In the genomic region with DNA sequence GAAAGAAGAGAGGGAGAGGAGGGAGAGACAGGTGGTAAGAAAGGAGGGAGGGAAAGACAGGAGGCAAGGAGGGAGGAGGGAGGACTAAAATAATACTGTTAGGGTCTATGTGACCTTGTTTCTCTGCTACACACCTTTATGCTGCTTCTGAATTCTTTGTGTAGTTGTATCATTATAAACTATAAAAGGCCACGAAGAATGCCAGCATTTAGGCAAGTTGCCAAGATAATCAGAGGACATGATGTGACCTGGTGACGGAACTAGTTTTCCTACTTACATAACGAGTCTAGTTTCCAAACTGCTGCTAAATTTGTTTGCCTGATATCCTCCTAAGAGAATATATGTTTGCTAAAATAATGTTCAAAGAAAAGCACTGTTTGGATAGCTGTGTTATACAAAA, we compare ENCODE assay signal across 21 mouse cellular contexts.
DNase-seq lines count a peak whose midpoint lies in the region; ATAC-seq lines count a peak whose summit lies in the region.
"Had no signal": no experiment of that assay in that cellular context is flagged by ENCODE, and none has a peak within 500 bp of the region (broad histone marks: within the 10 kb centered on the region; RNA-seq: fewer than 3 reads in every experiment).

No protein-coding gene starts in this region.

- 54% methylated on average over 3 of the region's 3 CpGs for WGBS in embryonic facial prominence, embryonic 14.5 days
- WGBS in embryonic facial prominence, embryonic 10.5 days, result 83% methylated on average over 3 of the region's 3 CpGs

- no peak overlapping the region for H3K4me2 ChIP-seq in embryonic facial prominence, embryonic 14.5 days (ENCODE audit: low read depth, low read length)
- H3K4me2 ChIP-seq: embryonic facial prominence, embryonic 12.5 days; forebrain, embryonic 12.5 days; hindbrain, embryonic 12.5 days had no signal

- H3K4me3 ChIP-seq in embryonic facial prominence, embryonic 14.5 days (ENCODE audit: low read depth, low read length), result no peak overlapping the region
- no peak overlapping the region for H3K4me3 ChIP-seq in embryonic facial prominence, embryonic 10.5 days
- H3K4me3 ChIP-seq: embryonic facial prominence, embryonic 12.5 days; forebrain, embryonic 12.5 days; heart, embryonic 10.5 days; hindbrain, embryonic 12.5 days had no signal

- no peak overlapping the region for H3K27ac ChIP-seq in embryonic facial prominence, embryonic 14.5 days (replicated peaks; ENCODE audit: low read depth, low read length)
- no peak overlapping the region for H3K27ac ChIP-seq in embryonic facial prominence, embryonic 10.5 days (replicated peaks)
- H3K27ac ChIP-seq: embryonic facial prominence, embryonic 12.5 days; forebrain, embryonic 12.5 days; heart, embryonic 10.5 days; hindbrain, embryonic 12.5 days; hindbrain, postnatal 0 days had no signal

- no peak overlapping the region for H3K9ac ChIP-seq in embryonic facial prominence, embryonic 14.5 days (ENCODE audit: low read depth, low read length)
- H3K9ac ChIP-seq: embryonic facial prominence, embryonic 12.5 days; forebrain, embryonic 12.5 days; hindbrain, embryonic 12.5 days had no signal

- H3K4me1 ChIP-seq in embryonic facial prominence, embryonic 14.5 days (ENCODE audit: control insufficient read depth, insufficient read depth, low read length), result no peaks in the 10 kb centered on the region
- no peaks in the 10 kb centered on the region for H3K4me1 ChIP-seq in embryonic facial prominence, embryonic 10.5 days
- H3K4me1 ChIP-seq: embryonic facial prominence, embryonic 12.5 days; forebrain, embryonic 12.5 days; heart, embryonic 10.5 days; hindbrain, embryonic 12.5 days had no signal

- DNase-seq in adrenal gland, adult (ENCODE audit: inconsistent age in 2 of 2, low spot score in 1 of 2), result peak; percentile 33 to 71
- DNase-seq in adrenal gland, adult 8-10 months, result no peak
- peak; percentile 48 for DNase-seq in embryonic facial prominence, embryonic 14.5 days (ENCODE audit: low spot score)
- no peak for DNase-seq in embryonic facial prominence, embryonic 10.5 days (ENCODE audit: low spot score)
- DNase-seq in urinary bladder, postnatal 25 days (ENCODE audit: low spot score), result peak; percentile 4
- no peak for DNase-seq in urinary bladder, adult 18-20 months (ENCODE audit: low spot score in 2 of 2)
- no peak for DNase-seq in spleen, postnatal 4 days (ENCODE audit: low spot score in 2 of 2)
- DNase-seq: B cell, adult 2 months; embryo, embryonic 11 days; gastrocnemius, postnatal 10 days; heart, adult 18-20 months; heart, postnatal 10 days; heart, postnatal 4 days had no signal

- no peaks in the 10 kb centered on the region for H3K36me3 ChIP-seq in embryonic facial prominence, embryonic 14.5 days (ENCODE audit: control insufficient read depth, insufficient read depth, low read length)
- no peaks in the 10 kb centered on the region for H3K36me3 ChIP-seq in embryonic facial prominence, embryonic 10.5 days (replicated peaks)
- H3K36me3 ChIP-seq: embryonic facial prominence, embryonic 12.5 days; forebrain, embryonic 12.5 days; G1E; heart, embryonic 10.5 days; hindbrain, embryonic 12.5 days had no signal

- peak; percentile 47; the same call in 1 of the 2 replicates for ATAC-seq in embryonic facial prominence, embryonic 14.5 days (ENCODE audit: low read depth)
- ATAC-seq: CD4-positive, CD25-positive, alpha-beta regulatory T cell, adult 4 months; forebrain, embryonic 16.5 days; hindbrain, postnatal 0 days had no signal

- H3K9me3 ChIP-seq in embryonic facial prominence, embryonic 14.5 days (ENCODE audit: control insufficient read depth, low read length), result no peaks in the 10 kb centered on the region
- no peaks in the 10 kb centered on the region for H3K9me3 ChIP-seq in embryonic facial prominence, embryonic 10.5 days
- H3K9me3 ChIP-seq: embryonic facial prominence, embryonic 12.5 days; forebrain, embryonic 12.5 days; G1E; heart, embryonic 10.5 days; hindbrain, embryonic 12.5 days had no signal

- no peaks in the 10 kb centered on the region for H3K27me3 ChIP-seq in embryonic facial prominence, embryonic 14.5 days (replicated peaks; ENCODE audit: control insufficient read depth, insufficient read depth, low read length)
- H3K27me3 ChIP-seq in embryonic facial prominence, embryonic 10.5 days (replicated peaks; ENCODE audit: low read depth, poor library complexity, severe bottlenecking), result no peaks in the 10 kb centered on the region
- H3K27me3 ChIP-seq: embryonic facial prominence, embryonic 12.5 days; forebrain, embryonic 12.5 days; hindbrain, embryonic 12.5 days had no signal

Comparison
In these comparisons a context has a peak if more than half of its experiments do, and no peak if none do; other contexts are left out.
1. DNase-seq: peak in adrenal gland, adult (2 of 2), embryonic facial prominence, embryonic 14.5 days (single experiment) and urinary bladder, postnatal 25 days (single experiment); none in adrenal gland, adult 8-10 months (single experiment), embryonic facial prominence, embryonic 10.5 days (single experiment), urinary bladder, adult 18-20 months (0 of 2) and spleen, postnatal 4 days (0 of 2).